Mouse (Mus musculus) liver, embryonic 15.5 days (tissue): ENCODE results near the gene Kif13a. TPM values are rescaled to one million over a fixed set of nuclear protein-coding genes. Genes with fewer than 3 reads are reported as not detected.

Experiments used
- ATAC-seq: fragments of 200-750 bp; cut with Nextera tagmentation; 2 replicates; pipeline ENCODE4 v1.8.0; 2017; ENCODE audit warnings: moderate number of reproducible peaks, mild to moderate bottlenecking, moderate library complexity; ENCODE audit not compliant: insufficient read depth
- H3K27ac ChIP-seq: fragments of 300-500 bp; sonication (generic); replicated peaks from 2 replicates; pipeline ENCODE4 v1.5.1; 2015; ENCODE audit warnings: mild to moderate bottlenecking, inconsistent platforms
- H3K27me3 ChIP-seq: fragments of 300-500 bp; sonication (generic); 2 replicates; pipeline ENCODE4 v1.6.1; 2015; ENCODE audit warnings: mild to moderate bottlenecking, inconsistent platforms
- H3K36me3 ChIP-seq: fragments of 300-500 bp; sonication (generic); replicated peaks from 2 replicates; pipeline ENCODE4 v1.6.1; 2015; ENCODE audit warnings: moderate library complexity, mild to moderate bottlenecking, inconsistent platforms
- H3K4me1 ChIP-seq: fragments of 300-500 bp; sonication (generic); replicated peaks from 2 replicates; pipeline ENCODE4 v1.6.1; 2015; ENCODE audit warnings: inconsistent platforms
- H3K4me2 ChIP-seq: fragments of 300-500 bp; sonication (generic); 2 replicates; pipeline ENCODE4 v1.6.1; 2015; ENCODE audit warnings: moderate library complexity, mild to moderate bottlenecking, inconsistent platforms
- H3K4me3 ChIP-seq: fragments of 300-500 bp; sonication (generic); replicated peaks from 2 replicates; pipeline ENCODE4 v1.5.1; 2015; ENCODE audit warnings: mild to moderate bottlenecking, inconsistent platforms
- H3K9ac ChIP-seq: fragments of 300-500 bp; sonication (generic); 2 replicates; pipeline ENCODE4 v1.6.1; 2015; ENCODE audit warnings: moderate library complexity, mild to moderate bottlenecking, inconsistent platforms
- H3K9me3 ChIP-seq: fragments of 300-500 bp; sonication (generic); replicated peaks from 2 replicates; pipeline ENCODE4 v1.6.1; 2016; ENCODE audit warnings: inconsistent platforms
- WGBS: fragments of 180-500 bp; shearing (Covaris S2); methylation state at CpG from one replicate; pipeline ENCODE4 v1.1.7; 2015; ENCODE audit warnings: mixed read lengths; ENCODE audit not compliant: insufficient replicate concordance; 5-methylcytosine and 5-hydroxymethylcytosine counted together
- polyA plus RNA-seq: library from polyadenylated mRNA; unstranded; fragments of >200 nt; fragmentation: Nextera tagmentation; extraction: Ambion mirVana; gene quantifications from 2 replicates; pipeline ENCODE4 v1.2.1, GENCODE M21; 2015

Gene Kif13a
- polyA plus RNA-seq, 1 experiment from 2014 or later: 4.1 TPM

DNA sequence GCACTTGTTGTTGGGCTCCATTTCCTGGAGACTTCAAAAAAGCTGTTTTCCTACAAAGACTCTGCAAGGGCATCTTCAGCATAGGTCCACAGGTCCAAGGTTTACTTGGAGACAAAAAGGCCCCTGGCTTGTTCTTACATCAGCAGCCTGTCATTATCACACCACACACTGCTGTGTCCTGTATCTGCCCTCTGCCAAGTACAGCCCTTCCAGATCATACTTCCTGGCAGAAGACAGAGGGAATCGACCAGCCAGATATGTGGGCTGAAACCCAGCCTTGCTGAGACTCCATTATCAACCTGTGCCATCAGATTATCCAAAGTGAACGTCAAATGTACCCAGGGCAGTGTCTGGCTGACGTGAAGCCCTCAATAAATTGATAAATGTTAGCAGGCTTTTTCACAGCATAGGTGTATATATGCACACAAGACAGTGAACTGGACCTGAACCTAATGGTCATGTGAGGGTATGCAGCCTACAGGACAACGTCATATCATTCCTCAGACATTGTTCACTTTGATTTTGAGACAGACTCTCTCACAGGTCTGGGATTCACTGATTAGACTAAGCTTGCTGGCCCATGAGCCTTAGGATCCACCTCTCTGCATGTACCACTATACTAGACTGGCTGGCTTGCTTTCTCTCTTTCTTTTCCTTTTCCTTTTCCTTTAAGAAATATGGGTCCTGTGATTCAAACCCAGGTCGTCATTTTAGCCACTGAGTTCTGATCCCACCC, 181.4 kb downstream of the Kif13a start:
- no peak overlapping the region for H3K4me3 ChIP-seq
- peak; percentile 82 for ATAC-seq
- H3K4me2 ChIP-seq: no peak overlapping the region
- H3K9me3 ChIP-seq: no peaks in the 10 kb centered on the region
- no peaks in the 10 kb centered on the region; the same call in 1 of the 2 replicates for H3K36me3 ChIP-seq
- no peaks in the 10 kb centered on the region for H3K27me3 ChIP-seq
- H3K27ac ChIP-seq: no peak overlapping the region
- H3K4me1 ChIP-seq: peaks cover 16% of the 10 kb centered on the region
- WGBS: 23% methylated on average over 5 of the region's 5 CpGs
- no peak overlapping the region for H3K9ac ChIP-seq

DNA sequence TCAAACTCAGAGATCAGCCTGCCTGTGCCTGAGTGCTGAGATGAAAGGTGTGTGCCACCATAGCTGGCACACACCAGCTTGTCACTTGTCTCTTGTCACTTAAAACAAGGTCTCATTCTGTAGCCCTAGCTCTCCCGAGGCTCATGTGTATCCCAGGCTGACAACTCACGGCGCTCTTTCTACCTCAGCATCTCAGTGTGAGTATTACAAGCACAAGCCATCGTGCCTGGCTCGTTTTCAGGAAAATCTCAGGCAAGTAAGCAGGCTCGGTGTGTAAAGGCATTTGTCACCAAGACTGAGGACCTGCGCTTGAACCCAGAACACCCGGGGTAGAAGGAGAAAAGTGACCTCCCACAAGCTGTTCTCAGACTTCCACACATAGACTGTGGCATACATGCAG, 185.8 kb downstream of the Kif13a start:
- H3K4me1 ChIP-seq: peaks cover 26% of the 10 kb centered on the region
- no peak overlapping the region for H3K9ac ChIP-seq
- H3K4me2 ChIP-seq: no peak overlapping the region
- 71% methylated on average over 8 of the region's 8 CpGs for WGBS
- ATAC-seq: no peak
- H3K9me3 ChIP-seq: no peaks in the 10 kb centered on the region
- no peak overlapping the region for H3K27ac ChIP-seq
- no peaks in the 10 kb centered on the region for H3K36me3 ChIP-seq
- no peaks in the 10 kb centered on the region for H3K27me3 ChIP-seq
- H3K4me3 ChIP-seq: no peak overlapping the region

DNA sequence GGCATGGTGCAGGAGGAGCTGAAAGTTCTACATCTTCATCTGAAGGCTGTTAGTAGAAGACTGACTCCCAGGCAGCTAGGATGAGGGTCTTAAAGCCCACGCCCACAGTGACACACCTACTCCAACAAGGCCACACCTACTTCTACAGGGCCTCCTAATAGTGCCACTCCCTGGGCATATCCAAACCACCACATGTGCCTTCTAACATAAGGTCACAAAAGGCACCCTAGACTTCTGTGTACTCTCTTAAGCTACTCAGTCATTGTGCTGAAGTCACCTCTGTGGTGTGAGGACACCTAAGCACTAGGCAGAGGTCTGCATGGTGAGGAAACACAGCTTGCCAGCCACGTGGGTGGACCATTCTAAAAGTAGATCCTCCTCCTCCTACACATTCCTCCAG, 187.3 kb downstream of the Kif13a start:
- Histone ChIP-seq H3K36me3 (no peaks in the 10 kb centered on the region), H3K9me3 (no peaks in the 10 kb centered on the region), H3K4me3 (no peak overlapping the region), H3K4me1 (peaks cover 14% of the 10 kb centered on the region), H3K4me2 (0 out of 2 replicates have a peak overlapping the region, but pooled peaks have one; percentile 10), H3K9ac (no peak overlapping the region), H3K27me3 (no peaks in the 10 kb centered on the region), H3K27ac (no peak overlapping the region)
- peak; percentile 83 for ATAC-seq
- WGBS: 40% methylated on average over 2 of the region's 2 CpGs

DNA sequence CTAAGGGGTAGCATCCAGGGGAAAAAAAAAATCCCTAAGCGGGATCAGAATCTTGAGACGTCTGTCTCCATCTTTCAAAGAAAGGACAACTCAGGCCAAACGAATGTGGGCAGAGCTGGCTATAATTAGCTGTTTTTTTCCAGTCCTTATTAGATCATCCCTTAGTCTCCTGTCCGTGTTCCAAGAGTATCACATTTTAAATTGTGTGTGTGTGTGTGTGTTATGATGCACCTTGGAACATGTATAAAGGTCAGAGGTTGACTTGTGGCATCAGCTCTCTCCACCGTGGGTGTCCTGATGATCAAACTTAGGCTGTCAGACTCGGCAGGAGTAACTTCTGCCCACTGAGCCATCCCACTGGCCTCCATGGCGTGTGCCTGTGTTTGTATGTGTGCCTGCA, 190.2 kb downstream of the Kif13a start:
- H3K36me3 ChIP-seq: no peaks in the 10 kb centered on the region
- H3K9ac ChIP-seq: no peak overlapping the region
- no peaks in the 10 kb centered on the region for H3K9me3 ChIP-seq
- no peak for ATAC-seq
- no peak overlapping the region for H3K27ac ChIP-seq
- WGBS: 66% methylated on average over 7 of the region's 7 CpGs
- H3K4me2 ChIP-seq: no peak overlapping the region
- no peaks in the 10 kb centered on the region for H3K27me3 ChIP-seq
- H3K4me1 ChIP-seq: peaks cover 33% of the 10 kb centered on the region
- H3K4me3 ChIP-seq: no peak overlapping the region

DNA sequence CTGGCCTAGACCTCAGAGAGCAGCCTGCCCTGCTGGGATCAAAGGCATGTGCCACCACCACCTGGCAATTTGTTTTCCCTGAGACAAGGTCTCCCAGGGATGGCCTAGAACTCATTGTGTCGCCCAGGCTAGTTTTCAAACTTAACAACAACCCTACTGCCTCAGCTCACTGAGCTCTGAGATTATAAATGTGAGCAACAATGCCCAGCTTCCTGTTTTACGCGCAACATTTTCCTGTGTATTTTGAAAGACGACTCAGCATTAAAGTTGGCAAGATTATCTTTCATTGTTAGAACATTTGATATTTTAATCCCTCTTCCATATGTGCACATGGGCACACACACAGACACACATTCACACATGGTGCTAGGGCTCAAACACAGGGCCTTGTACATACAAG, 192.2 kb downstream of the Kif13a start:
- Histone ChIP-seq H3K4me2 (no peak overlapping the region), H3K27me3 (no peaks in the 10 kb centered on the region), H3K9ac (no peak overlapping the region), H3K9me3 (no peaks in the 10 kb centered on the region), H3K27ac (no peak overlapping the region), H3K36me3 (no peaks in the 10 kb centered on the region), H3K4me1 (peaks cover 25% of the 10 kb centered on the region), H3K4me3 (no peak overlapping the region)
- WGBS: 51% methylated on average over 4 of the region's 4 CpGs
- ATAC-seq: no peak

DNA sequence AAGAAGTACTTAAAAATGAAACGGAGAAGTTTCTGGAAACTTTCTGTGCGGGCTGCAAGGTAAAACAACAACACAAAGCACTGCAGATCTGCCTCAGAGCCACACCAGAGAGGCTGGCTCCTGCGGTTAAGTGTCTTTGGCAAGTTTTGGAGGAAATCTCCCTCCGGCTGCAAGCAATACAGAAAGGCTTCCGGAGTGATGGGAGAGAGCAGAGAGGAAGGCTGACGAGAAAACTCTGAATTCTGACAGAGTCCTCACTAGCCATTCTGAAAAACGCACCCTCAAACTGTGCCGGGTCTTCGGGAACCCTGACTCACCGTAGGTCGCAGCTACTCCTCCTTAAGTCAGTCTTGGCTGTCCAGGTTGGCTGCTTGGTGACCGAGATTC, 193.2 kb downstream of the Kif13a start:
- Histone ChIP-seq H3K9ac (peak overlapping the region; percentile 64), H3K4me1 (peaks cover 20% of the 10 kb centered on the region), H3K27ac (peak overlapping the region; percentile 77), H3K4me3 (peak overlapping the region; percentile 65), H3K9me3 (no peaks in the 10 kb centered on the region), H3K4me2 (peak overlapping the region; percentile 93), H3K36me3 (no peaks in the 10 kb centered on the region), H3K27me3 (no peaks in the 10 kb centered on the region)
- ATAC-seq: 0 out of 2 replicates have a peak, but pooled peaks have one; percentile 16
- 2% methylated on average over 12 of the region's 12 CpGs for WGBS

DNA sequence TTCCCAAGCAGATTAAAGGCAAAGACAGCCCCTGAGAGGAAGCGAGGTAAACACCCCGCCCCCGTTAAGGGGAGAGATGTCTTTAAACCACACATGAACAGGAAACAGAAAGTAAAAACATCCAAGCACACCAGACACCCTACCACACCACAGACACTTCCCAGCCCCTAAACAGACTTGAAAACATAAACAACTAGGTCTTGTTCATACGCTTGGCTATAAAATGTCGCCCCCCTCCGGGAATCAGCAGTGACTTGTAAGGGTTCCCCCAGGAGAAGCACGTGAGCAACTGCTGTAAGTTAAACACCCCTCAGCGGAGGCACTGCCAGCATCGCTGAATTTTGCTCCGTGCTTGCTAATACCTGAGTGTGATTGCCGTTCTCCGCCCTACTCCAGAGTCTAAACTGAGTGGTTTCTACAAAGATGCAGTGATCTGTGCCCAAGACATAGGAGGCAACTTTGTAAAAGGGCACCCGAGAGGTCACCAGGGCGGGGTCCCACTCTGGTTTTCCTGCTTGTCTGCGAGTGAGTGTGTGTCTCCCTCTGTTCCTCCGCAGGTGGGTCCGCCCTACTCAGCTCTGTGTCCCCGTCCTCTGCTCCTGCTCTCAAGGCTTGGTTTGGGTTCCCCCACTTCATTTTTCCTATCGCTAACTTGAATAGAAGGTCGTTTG, 193.7 kb downstream of the Kif13a start:
- under 1% methylated on average over 20 of the region's 20 CpGs for WGBS
- peak overlapping the region; percentile 64 for H3K9ac ChIP-seq
- H3K9me3 ChIP-seq: no peaks in the 10 kb centered on the region
- H3K27me3 ChIP-seq: no peaks in the 10 kb centered on the region
- peak; percentile 69 for ATAC-seq
- H3K4me1 ChIP-seq: peaks cover 20% of the 10 kb centered on the region
- H3K4me2 ChIP-seq: peak overlapping the region; percentile 93
- no peaks in the 10 kb centered on the region for H3K36me3 ChIP-seq
- H3K27ac ChIP-seq: peak overlapping the region; percentile 77
- H3K4me3 ChIP-seq: peak overlapping the region; percentile 65

DNA sequence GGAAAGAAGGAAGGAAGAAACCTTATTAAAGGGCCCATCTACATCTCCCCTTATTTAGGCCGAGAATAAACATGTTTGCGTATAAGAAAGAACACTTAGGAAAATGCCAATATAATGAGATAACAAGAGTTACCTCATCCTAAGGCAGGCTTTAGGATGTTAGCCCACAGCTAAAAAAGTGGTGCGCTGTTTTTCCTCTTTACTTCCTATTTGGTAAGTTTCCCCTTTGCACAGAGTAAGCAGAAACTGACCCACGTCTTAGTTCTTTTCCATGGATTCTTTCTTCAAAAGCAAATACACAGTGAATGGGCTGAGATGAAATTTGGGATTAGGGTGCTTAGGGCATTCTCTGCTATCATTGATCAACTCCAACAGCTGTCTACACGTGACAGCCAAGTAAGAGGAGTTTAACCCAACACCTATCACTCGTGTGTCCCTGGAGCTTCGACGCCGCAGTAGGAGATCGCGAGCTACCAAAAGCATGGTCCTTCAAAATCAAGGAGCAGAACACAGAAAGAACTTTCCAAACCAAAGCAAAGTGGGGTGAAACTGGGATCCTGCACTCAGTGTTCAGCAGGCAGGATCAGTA, 194.4 kb downstream of the Kif13a start:
- Histone ChIP-seq H3K9ac (peak overlapping the region; percentile 64), H3K4me1 (peaks cover 20% of the 10 kb centered on the region), H3K9me3 (no peaks in the 10 kb centered on the region), H3K4me2 (peak overlapping the region; percentile 93), H3K27ac (peak overlapping the region; percentile 77), H3K4me3 (peak overlapping the region; percentile 65), H3K36me3 (no peaks in the 10 kb centered on the region), H3K27me3 (no peaks in the 10 kb centered on the region)
- 22% methylated on average over 11 of the region's 11 CpGs for WGBS
- peak; percentile 21; the same call in 1 of the 2 replicates for ATAC-seq

DNA sequence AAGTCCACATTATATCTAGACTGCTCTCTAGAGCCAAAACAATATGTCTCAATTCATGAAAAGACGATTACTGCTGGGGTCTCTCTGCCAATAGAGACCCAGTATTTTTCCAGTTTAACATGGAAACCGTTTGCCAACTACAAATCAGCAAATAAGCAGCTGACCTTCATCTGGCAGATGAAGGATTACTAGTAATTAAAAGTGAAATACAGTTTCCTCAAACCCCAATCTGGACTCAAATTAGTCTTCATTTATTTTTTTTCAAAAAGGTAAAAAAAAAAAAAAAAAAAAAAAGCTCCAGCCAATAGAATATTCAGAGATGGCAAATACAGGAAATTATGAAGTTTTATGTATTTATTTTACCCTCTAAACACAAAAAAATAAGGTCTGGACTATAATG, 199.7 kb downstream of the Kif13a start:
- H3K9ac ChIP-seq: no peak overlapping the region
- no peak for ATAC-seq
- H3K4me2 ChIP-seq: no peak overlapping the region
- H3K4me1 ChIP-seq: peaks cover 12% of the 10 kb centered on the region
- H3K36me3 ChIP-seq: no peaks in the 10 kb centered on the region
- 70% methylated on average over 2 of the region's 2 CpGs for WGBS
- no peak overlapping the region for H3K27ac ChIP-seq
- no peaks in the 10 kb centered on the region for H3K27me3 ChIP-seq
- H3K4me3 ChIP-seq: no peak overlapping the region
- H3K9me3 ChIP-seq: no peaks in the 10 kb centered on the region

DNA sequence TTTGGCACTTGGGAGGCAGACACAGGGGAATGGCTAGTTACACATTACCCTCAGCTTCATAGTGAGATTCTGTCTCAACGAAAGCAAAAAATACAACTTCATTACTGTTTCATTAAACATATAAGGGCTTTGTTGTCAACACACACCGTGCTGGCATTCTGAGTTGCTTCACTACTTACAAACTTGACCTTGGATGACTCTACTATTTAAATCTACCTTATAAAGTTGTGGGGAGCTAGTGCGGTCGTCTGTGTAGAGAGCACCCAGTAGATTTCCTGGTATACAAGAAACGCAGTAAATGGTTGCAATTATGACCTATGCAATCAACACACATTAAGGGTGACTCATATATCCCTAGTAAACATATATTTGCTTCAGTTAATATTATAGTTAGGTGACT, 201.3 kb downstream of the Kif13a start:
- H3K9me3 ChIP-seq: no peaks in the 10 kb centered on the region
- H3K4me3 ChIP-seq: peak overlapping the region; percentile 100
- no peak for ATAC-seq
- peaks cover 23% of the 10 kb centered on the region for H3K4me1 ChIP-seq
- no peaks in the 10 kb centered on the region for H3K27me3 ChIP-seq
- H3K9ac ChIP-seq: peak overlapping the region; percentile 97
- peak overlapping the region; percentile 99 for H3K27ac ChIP-seq
- 30% methylated on average over 5 of the region's 5 CpGs for WGBS
- H3K36me3 ChIP-seq: no peaks in the 10 kb centered on the region
- H3K4me2 ChIP-seq: peak overlapping the region; percentile 77

DNA sequence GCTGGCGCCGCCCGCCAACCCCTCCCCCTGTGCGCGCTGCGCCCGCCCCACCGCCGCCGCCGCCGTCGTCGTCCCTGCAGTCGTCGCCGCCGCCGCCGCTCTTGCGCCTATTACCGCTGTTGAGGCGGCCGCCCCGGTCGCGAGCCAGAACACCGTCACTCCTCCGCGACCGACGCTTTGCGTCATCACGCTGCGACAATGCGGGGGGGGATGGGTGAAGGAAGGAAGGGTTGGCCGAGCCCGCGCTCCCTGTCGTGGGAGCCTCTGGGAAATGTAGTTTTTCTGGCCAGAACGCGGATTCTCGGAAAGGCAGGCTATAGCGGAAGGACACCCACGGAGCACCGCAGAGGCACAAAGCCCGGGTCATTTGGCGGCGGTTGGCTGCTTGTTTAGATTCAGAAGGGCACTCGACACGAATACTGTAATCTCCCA, 201.8 kb downstream of the Kif13a start, which contains the start of gene Nup153:
TSS of gene Nup153 (minus strand) at position 104 of the 432 bp plus-strand sequence.
- Histone ChIP-seq H3K27me3 (no peaks in the 10 kb centered on the region), H3K4me3 (peak within 1 kb of the TSS; percentile 100), H3K4me1 (peaks cover 28% of the 10 kb centered on the region), H3K4me2 (peak within 1 kb of the TSS; percentile 77), H3K9ac (peak within 1 kb of the TSS; percentile 97), H3K36me3 (no peaks in the 10 kb centered on the region), H3K27ac (peak within 1 kb of the TSS; percentile 99), H3K9me3 (no peaks in the 10 kb centered on the region)
- 0% methylated on average over 51 of the region's 51 CpGs for WGBS
- ATAC-seq: peak; percentile 83
